ENCODE assay signal across 30 mouse cellular contexts in genomic region chr8:92070704-92071103, GRCm38 (mm10).
DNase-seq lines count a peak whose midpoint lies in the region; ATAC-seq and TF ChIP-seq lines count a peak whose summit lies in the region.
"Had no signal": no experiment of that assay in that cellular context is flagged by ENCODE, and none has a peak within 500 bp of the region (broad histone marks: within the 10 kb centered on the region; RNA-seq: fewer than 3 reads in every experiment).

No protein-coding gene starts in this region.

- WGBS in forebrain, embryonic 11.5 days = 3% methylated on average over 8 of the region's 8 CpGs
- WGBS in forebrain, embryonic 16.5 days = 7% methylated on average over 8 of the region's 8 CpGs
- WGBS in midbrain, embryonic 10.5 days = 6% methylated on average over 8 of the region's 8 CpGs
- 8% methylated on average over 8 of the region's 8 CpGs for WGBS in midbrain, embryonic 13.5 days
- WGBS in forebrain, postnatal 0 days = 14% methylated on average over 8 of the region's 8 CpGs

- peak; percentile 68 for DNase-seq in forebrain, embryonic 11.5 days (ENCODE audit: low spot score)
- peak; percentile 47 for DNase-seq in midbrain, embryonic 10.5 days (ENCODE audit: low spot score)
- peak; percentile 75 for DNase-seq in retina, postnatal 1 day
- DNase-seq in retina, embryonic 14.5 days (ENCODE audit: low spot score) = no peak
- peak; percentile 14 for DNase-seq in forebrain, postnatal 0 days
- DNase-seq: adrenal gland, postnatal 10 days; cerebellum, adult 11 months; cerebellum, adult 9-10 months; gastrocnemius, adult 2 months; gastrocnemius, postnatal 36 days; heart, adult 2 months; heart, postnatal 10 days; kidney, adult 8-10 months; kidney, postnatal 10 days; layer of hippocampus, postnatal 36 days; liver, embryonic 13.5 days; lung, adult 18-20 months; lung, postnatal 4 days; thymus, adult 2 months; thymus, postnatal 4 days had no signal

- H3K4me1 ChIP-seq in forebrain, embryonic 11.5 days (replicated peaks; ENCODE audit: control insufficient read depth, insufficient read depth, low read length) = peaks cover 19% of the 10 kb centered on the region; the same call in 1 of the 2 replicates
- H3K4me1 ChIP-seq in forebrain, embryonic 16.5 days (replicated peaks; ENCODE audit: control insufficient read depth, insufficient read depth, low read length) = peaks cover 19% of the 10 kb centered on the region
- peaks cover 69% of the 10 kb centered on the region for H3K4me1 ChIP-seq in midbrain, embryonic 10.5 days
- peaks cover 38% of the 10 kb centered on the region for H3K4me1 ChIP-seq in midbrain, embryonic 13.5 days (replicated peaks)
- 0 out of 2 replicates have a peak, but pooled peaks cover 4% of the 10 kb centered on the region for H3K4me1 ChIP-seq in forebrain, postnatal 0 days (ENCODE audit: insufficient read depth)
- H3K4me1 ChIP-seq: limb, embryonic 15.5 days; liver, embryonic 13.5 days; megakaryocyte, embryonic 14.5 days had no signal

- peaks cover 80% of the 10 kb centered on the region for H3K27me3 ChIP-seq in forebrain, embryonic 11.5 days (ENCODE audit: control insufficient read depth, insufficient read depth, low read length)
- H3K27me3 ChIP-seq in forebrain, embryonic 16.5 days (replicated peaks; ENCODE audit: control insufficient read depth, insufficient read depth, low read length) = peaks cover 61% of the 10 kb centered on the region
- peaks cover 98% of the 10 kb centered on the region for H3K27me3 ChIP-seq in midbrain, embryonic 10.5 days (ENCODE audit: low read depth, poor library complexity, severe bottlenecking)
- H3K27me3 ChIP-seq in midbrain, embryonic 13.5 days = peaks cover 49% of the 10 kb centered on the region
- H3K27me3 ChIP-seq in forebrain, postnatal 0 days (ENCODE audit: insufficient read depth, low read length) = peaks cover 68% of the 10 kb centered on the region
- H3K27me3 ChIP-seq: megakaryocyte, embryonic 14.5 days; Patski had no signal

- H3K9me3 ChIP-seq in forebrain, embryonic 11.5 days (ENCODE audit: control insufficient read depth, low read length) = no peaks in the 10 kb centered on the region
- no peaks in the 10 kb centered on the region for H3K9me3 ChIP-seq in forebrain, embryonic 16.5 days (ENCODE audit: control insufficient read depth, low read length)
- no peaks in the 10 kb centered on the region for H3K9me3 ChIP-seq in midbrain, embryonic 10.5 days (replicated peaks)
- H3K9me3 ChIP-seq in midbrain, embryonic 13.5 days = no peaks in the 10 kb centered on the region
- H3K9me3 ChIP-seq in forebrain, postnatal 0 days (ENCODE audit: low read length) = no peaks in the 10 kb centered on the region
- H3K9me3 ChIP-seq: heart, embryonic 13.5 days; limb, embryonic 10.5 days; limb, embryonic 15.5 days; liver, embryonic 13.5 days had no signal

- H3K9ac ChIP-seq in forebrain, embryonic 11.5 days (ENCODE audit: low read length) = no peak overlapping the region
- no peak overlapping the region for H3K9ac ChIP-seq in forebrain, embryonic 16.5 days (replicated peaks; ENCODE audit: low read depth, low read length)
- H3K9ac ChIP-seq in midbrain, embryonic 13.5 days (replicated peaks) = no peak overlapping the region
- H3K9ac ChIP-seq in forebrain, postnatal 0 days = no peak overlapping the region
- H3K9ac ChIP-seq: heart, embryonic 13.5 days; limb, embryonic 15.5 days; liver, embryonic 13.5 days had no signal

- H3K4me2 ChIP-seq in forebrain, embryonic 11.5 days (ENCODE audit: low read depth, low read length, severe bottlenecking) = no peak overlapping the region
- H3K4me2 ChIP-seq in forebrain, embryonic 16.5 days (ENCODE audit: low read length) = no peak overlapping the region
- no peak overlapping the region for H3K4me2 ChIP-seq in midbrain, embryonic 13.5 days (replicated peaks)
- no peak overlapping the region for H3K4me2 ChIP-seq in forebrain, postnatal 0 days (ENCODE audit: low read depth)
- H3K4me2 ChIP-seq: heart, embryonic 13.5 days; limb, embryonic 15.5 days; liver, embryonic 13.5 days had no signal

- no peak for TF ChIP-seq CTCF in forebrain, postnatal 0 days (IDR thresholded peaks at IDR 0.05; ENCODE audit: low read depth)

- H3K36me3 ChIP-seq in forebrain, embryonic 11.5 days (ENCODE audit: control insufficient read depth, insufficient read depth, low read length) = no peaks in the 10 kb centered on the region
- H3K36me3 ChIP-seq in forebrain, embryonic 16.5 days (ENCODE audit: control insufficient read depth, insufficient read depth) = no peaks in the 10 kb centered on the region
- H3K36me3 ChIP-seq in midbrain, embryonic 10.5 days = no peaks in the 10 kb centered on the region
- no peaks in the 10 kb centered on the region for H3K36me3 ChIP-seq in midbrain, embryonic 13.5 days
- no peaks in the 10 kb centered on the region for H3K36me3 ChIP-seq in forebrain, postnatal 0 days (ENCODE audit: insufficient read depth)
- H3K36me3 ChIP-seq: heart, embryonic 13.5 days; limb, embryonic 10.5 days; limb, embryonic 15.5 days; liver, embryonic 13.5 days had no signal

- no peak overlapping the region for H3K4me3 ChIP-seq in forebrain, embryonic 11.5 days (ENCODE audit: low read depth, low read length)
- H3K4me3 ChIP-seq in forebrain, embryonic 16.5 days (replicated peaks; ENCODE audit: low read length) = no peak overlapping the region
- peak overlapping the region; percentile 14; the same call in 1 of the 2 replicates for H3K4me3 ChIP-seq in midbrain, embryonic 10.5 days
- H3K4me3 ChIP-seq in midbrain, embryonic 13.5 days (replicated peaks) = no peak overlapping the region
- H3K4me3 ChIP-seq in forebrain, postnatal 0 days (ENCODE audit: low read depth, low read length) = no peak overlapping the region
- H3K4me3 ChIP-seq: gastrocnemius, adult 2 months; heart, adult 2 months; heart, embryonic 13.5 days; limb, embryonic 10.5 days; limb, embryonic 15.5 days; liver, embryonic 13.5 days; megakaryocyte, embryonic 14.5 days had no signal

- peak; percentile 79 for ATAC-seq in forebrain, embryonic 11.5 days (replicated peaks; ENCODE audit: low FRiP score)
- ATAC-seq in forebrain, embryonic 16.5 days = no peak
- ATAC-seq in midbrain, embryonic 13.5 days = no peak
- ATAC-seq in forebrain, postnatal 0 days = no peak
- no peak for ATAC-seq in granulocyte monocyte progenitor cell, adult 5-6 weeks (replicated peaks; ENCODE audit: poor library complexity, severe bottlenecking)
- ATAC-seq: intestine, embryonic 16.5 days; lung, postnatal 0 days; Patski had no signal

- H3K27ac ChIP-seq in forebrain, embryonic 11.5 days (ENCODE audit: low read depth, low read length) = no peak overlapping the region
- H3K27ac ChIP-seq in forebrain, embryonic 16.5 days (ENCODE audit: low read length) = no peak overlapping the region
- H3K27ac ChIP-seq in midbrain, embryonic 10.5 days (replicated peaks) = peak overlapping the region; percentile 78
- H3K27ac ChIP-seq in midbrain, embryonic 13.5 days = no peak overlapping the region
- H3K27ac ChIP-seq in forebrain, postnatal 0 days (ENCODE audit: low read depth, low read length) = no peak overlapping the region
- H3K27ac ChIP-seq: gastrocnemius, adult 2 months; heart, adult 2 months; heart, embryonic 13.5 days; limb, embryonic 10.5 days; limb, embryonic 15.5 days; liver, embryonic 13.5 days had no signal
